Mouse (Mus musculus): ENCODE data around the gene Lgalsl.

Gene Lgalsl

GRCm38 (mm10) chr11:20830686-20831505, at the start of gene Lgalsl:
Gene Lgalsl, minus strand, starts transcription at chr11:20831056.
- peak; percentile 79 for DNase-seq (ENCODE audit: low read depth)

- DNase-seq (ENCODE audit: low read depth), result peak; percentile 68
These were observed 47.8 kb upstream of the Lgalsl start for GRCm38 (mm10) chr11:20878644-20879043.

GRCm38 (mm10) chr11:20877578-20878096, 46.8 kb upstream of the Lgalsl start:
- peak; percentile 53 for DNase-seq (ENCODE audit: low read depth)

GRCm38 (mm10) chr11:20873386-20873785, 42.5 kb upstream of the Lgalsl start:
- peak; percentile 62 for DNase-seq (ENCODE audit: low read depth)

GRCm38 (mm10) chr11:20872911-20873310, 42.1 kb upstream of the Lgalsl start:
- DNase-seq (ENCODE audit: low read depth), result peak; percentile 92

GRCm38 (mm10) chr11:20872444-20872843, 41.6 kb upstream of the Lgalsl start:
- no peak for DNase-seq (ENCODE audit: low read depth)

- DNase-seq (ENCODE audit: low read depth), result peak; percentile 49
These were observed 39.1 kb upstream of the Lgalsl start for GRCm38 (mm10) chr11:20869927-20870326.

- DNase-seq (ENCODE audit: low read depth), result no peak
These were observed 34.6 kb upstream of the Lgalsl start for GRCm38 (mm10) chr11:20865450-20865849.

- DNase-seq (ENCODE audit: low read depth), result peak; percentile 66
These were observed 33.8 kb upstream of the Lgalsl start for GRCm38 (mm10) chr11:20864647-20865046.

GRCm38 (mm10) chr11:20862101-20862500, 31.2 kb upstream of the Lgalsl start:
- no peak for DNase-seq (ENCODE audit: low read depth)

- DNase-seq (ENCODE audit: low read depth), result no peak
These were observed 29.5 kb upstream of the Lgalsl start for GRCm38 (mm10) chr11:20860351-20860750.

GRCm38 (mm10) chr11:20859858-20860257, 29.0 kb upstream of the Lgalsl start:
- DNase-seq (ENCODE audit: low read depth), result peak; percentile 33

- DNase-seq (ENCODE audit: low read depth), result peak; percentile 98
These were observed 28.2 kb upstream of the Lgalsl start for GRCm38 (mm10) chr11:20858921-20859668.

- DNase-seq (ENCODE audit: low read depth), result no peak
These were observed 27.1 kb upstream of the Lgalsl start for GRCm38 (mm10) chr11:20857921-20858320.

- DNase-seq (ENCODE audit: low read depth), result no peak
These were observed 23.3 kb upstream of the Lgalsl start for GRCm38 (mm10) chr11:20854032-20854741.

- no peak for DNase-seq (ENCODE audit: low read depth)
These were observed 19.3 kb upstream of the Lgalsl start for GRCm38 (mm10) chr11:20850196-20850595.

GRCm38 (mm10) chr11:20849403-20849802, 18.5 kb upstream of the Lgalsl start:
- peak; percentile 63 for DNase-seq (ENCODE audit: low read depth)

GRCm38 (mm10) chr11:20837366-20837765, 6.5 kb upstream of the Lgalsl start:
- DNase-seq (ENCODE audit: low read depth), result no peak

GRCm38 (mm10) chr11:20831600-20832137, 813 bp upstream of the Lgalsl start:
- peak; percentile 48 for DNase-seq (ENCODE audit: low read depth)

- DNase-seq (ENCODE audit: low read depth), result peak; percentile 53
These were observed 717 bp downstream of the Lgalsl start for GRCm38 (mm10) chr11:20829993-20830685.

GRCm38 (mm10) chr11:20829056-20829686, 1.7 kb downstream of the Lgalsl start:
- no peak for DNase-seq (ENCODE audit: low read depth)

Data from NIH3T3 (cell line).